In the genomic region with DNA sequence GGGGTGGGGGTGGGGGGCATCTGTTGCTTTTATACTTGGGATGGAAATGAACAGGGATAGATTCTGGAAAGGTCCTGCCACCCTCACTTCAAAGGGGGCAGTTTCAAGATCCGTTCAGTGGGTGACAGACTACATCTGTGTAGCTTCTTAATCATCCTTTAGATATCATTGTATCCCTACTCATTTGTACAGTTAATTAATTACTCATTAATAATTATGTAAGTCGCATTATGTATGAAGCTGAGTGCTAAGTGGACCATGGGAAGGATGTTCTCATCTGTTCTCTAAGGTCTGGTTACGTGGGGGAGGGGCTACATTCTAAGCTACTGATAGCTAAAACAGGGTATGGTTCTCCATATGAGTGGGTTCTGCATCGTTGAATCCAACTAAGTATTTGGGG, we compare ENCODE assay signal across 14 mouse cellular contexts. TPM values are rescaled to one million over a fixed set of nuclear protein-coding genes. Genes with fewer than 3 reads are reported as not detected.
"Had no signal": no experiment of that assay in that cellular context is flagged by ENCODE, and none has a peak within 500 bp of the region (broad histone marks: within the 10 kb centered on the region; RNA-seq: fewer than 3 reads in every experiment).

No protein-coding gene starts in this region.

- DNase-seq: kidney, postnatal 10 days; left cerebral cortex, postnatal 4 days; lung, adult 2 months; lung, postnatal 10 days; lung, postnatal 4 days; midbrain, embryonic 14.5 days; right cerebral cortex, adult 18-20 months had no signal

- H3K27ac ChIP-seq: stomach, postnatal 0 days had no signal

- H3K4me3 ChIP-seq: myocyte had no signal

- H3K9me3 ChIP-seq: limb, embryonic 13.5 days; midbrain, embryonic 10.5 days; neural tube, embryonic 15.5 days had no signal

- H3K27me3 ChIP-seq: limb, embryonic 13.5 days; neural tube, embryonic 15.5 days had no signal

RNA-seq across cellular contexts. Expression of a gene that starts 40.5 kb away (rescaled TPM):
- total RNA-seq: megakaryocyte, adult 5-6 weeks had no signal
- polyA plus RNA-seq: limb, embryonic 13.5 days; liver, embryonic 14.5 days; myocyte had no signal

RNA-seq across cellular contexts. Expression of a gene that starts 41.4 kb away (rescaled TPM):
- total RNA-seq: megakaryocyte, adult 5-6 weeks had no signal

RNA-seq across cellular contexts. Expression of a gene that starts 54.4 kb away (rescaled TPM):
- total RNA-seq: megakaryocyte, adult 5-6 weeks had no signal
